Mouse (Mus musculus) mouse embryonic stem cell (cell line): Measurements from ENCODE around the gene Gsk3b.

Source experiments
- in situ Hi-C, 2 experiments: fragments of 300-500 bp; cut with MboI; formaldehyde crosslinking; loops; 1 replicate in 1 of 2; 3 replicates in 1 of 2; pipeline ENCODE4 v1.14.3; 2019 to 2020; ENCODE audit warnings: low sequenced_read_pairs in 2 of 2, low pct_unique_long_range_greater_than_20kb in 1 of 2, mixed read lengths in 1 of 2; ENCODE audit not compliant: unreplicated experiment in 1 of 2

The Gsk3b gene

GRCm38 (mm10) chr16:38295349-38295930 lies 206.6 kb downstream of the Gsk3b start:
- in situ Hi-C loops, result no loop called here
